Mouse (Mus musculus): ENCODE results near the gene Tex52. TPM values are rescaled to one million over a fixed set of nuclear protein-coding genes. Genes with fewer than 3 reads are reported as not detected.

The Tex52 gene
- polyA plus RNA-seq, 1 experiment from 2014 or later, result 0.30 TPM

GRCm38 (mm10) chr6:128427571-128427970, 52.3 kb downstream of the Tex52 start:
- Histone ChIP-seq H3K27ac (ENCODE audit: low read length) (no peak overlapping the region), H3K4me1 (ENCODE audit: control insufficient read depth, insufficient read depth, low read length) (0 out of 2 replicates have a peak, but pooled peaks cover 3% of the 10 kb centered on the region), H3K36me3 (ENCODE audit: control insufficient read depth, insufficient read depth, low read length) (peaks cover 39% of the 10 kb centered on the region), H3K9ac (replicated peaks; ENCODE audit: low read depth, low read length) (no peak overlapping the region), H3K27me3 (ENCODE audit: control insufficient read depth, insufficient read depth, low read length) (no peaks in the 10 kb centered on the region), H3K4me2 (replicated peaks; ENCODE audit: low read depth, low read length) (no peak overlapping the region), H3K9me3 (ENCODE audit: control insufficient read depth, low read depth, low read length) (no peaks in the 10 kb centered on the region), H3K4me3 (ENCODE audit: low read depth, low read length) (no peak overlapping the region)
- 87% methylated on average over 5 of the region's 5 CpGs for WGBS
- no peak for ATAC-seq (ENCODE audit: insufficient number of reproducible peaks, insufficient read depth, low FRiP score, low read depth)

- 96% methylated on average over 2 of the region's 2 CpGs for WGBS
- no peak for ATAC-seq (ENCODE audit: insufficient number of reproducible peaks, insufficient read depth, low FRiP score, low read depth)
- H3K4me2 ChIP-seq (replicated peaks; ENCODE audit: low read depth, low read length), result no peak overlapping the region
- H3K27ac ChIP-seq (ENCODE audit: low read length), result no peak overlapping the region
- no peaks in the 10 kb centered on the region for H3K27me3 ChIP-seq (ENCODE audit: control insufficient read depth, insufficient read depth, low read length)
- H3K9ac ChIP-seq (replicated peaks; ENCODE audit: low read depth, low read length), result no peak overlapping the region
- peaks cover 56% of the 10 kb centered on the region for H3K36me3 ChIP-seq (ENCODE audit: control insufficient read depth, insufficient read depth, low read length)
- H3K4me1 ChIP-seq (ENCODE audit: control insufficient read depth, insufficient read depth, low read length), result no peaks in the 10 kb centered on the region
- H3K4me3 ChIP-seq (ENCODE audit: low read depth, low read length), result no peak overlapping the region
- no peaks in the 10 kb centered on the region for H3K9me3 ChIP-seq (ENCODE audit: control insufficient read depth, low read depth, low read length)
Observed at GRCm38 (mm10) chr6:128429300-128429699, 54.0 kb downstream of the Tex52 start.

GRCm38 (mm10) chr6:128429826-128430225, 54.6 kb downstream of the Tex52 start:
- Histone ChIP-seq H3K9ac (replicated peaks; ENCODE audit: low read depth, low read length) (no peak overlapping the region), H3K4me3 (ENCODE audit: low read depth, low read length) (no peak overlapping the region), H3K9me3 (ENCODE audit: control insufficient read depth, low read depth, low read length) (no peaks in the 10 kb centered on the region), H3K4me2 (replicated peaks; ENCODE audit: low read depth, low read length) (no peak overlapping the region), H3K27ac (ENCODE audit: low read length) (no peak overlapping the region), H3K4me1 (ENCODE audit: control insufficient read depth, insufficient read depth, low read length) (no peaks in the 10 kb centered on the region), H3K36me3 (ENCODE audit: control insufficient read depth, insufficient read depth, low read length) (peaks cover 61% of the 10 kb centered on the region), H3K27me3 (ENCODE audit: control insufficient read depth, insufficient read depth, low read length) (no peaks in the 10 kb centered on the region)
- no peak for ATAC-seq (ENCODE audit: insufficient number of reproducible peaks, insufficient read depth, low FRiP score, low read depth)
- 83% methylated on average over 6 of the region's 6 CpGs for WGBS

- H3K9me3 ChIP-seq (ENCODE audit: control insufficient read depth, low read depth, low read length), result no peaks in the 10 kb centered on the region
Observed at GRCm38 (mm10) chr6:128432356-128432915, 57.2 kb downstream of the Tex52 start.

GRCm38 (mm10) chr6:128433566-128433965, 58.3 kb downstream of the Tex52 start:
- no peak overlapping the region for H3K9ac ChIP-seq (replicated peaks; ENCODE audit: low read depth, low read length)
- H3K9me3 ChIP-seq (ENCODE audit: control insufficient read depth, low read depth, low read length), result no peaks in the 10 kb centered on the region
- H3K4me2 ChIP-seq (replicated peaks; ENCODE audit: low read depth, low read length), result no peak overlapping the region
- 95% methylated on average over 13 of the region's 13 CpGs for WGBS
- H3K36me3 ChIP-seq (ENCODE audit: control insufficient read depth, insufficient read depth, low read length), result peaks cover 70% of the 10 kb centered on the region
- H3K27ac ChIP-seq (ENCODE audit: low read length), result no peak overlapping the region
- peaks cover 4% of the 10 kb centered on the region; the same call in 1 of the 2 replicates for H3K4me1 ChIP-seq (ENCODE audit: control insufficient read depth, insufficient read depth, low read length)
- ATAC-seq (ENCODE audit: insufficient number of reproducible peaks, insufficient read depth, low FRiP score, low read depth), result no peak
- H3K27me3 ChIP-seq (ENCODE audit: control insufficient read depth, insufficient read depth, low read length), result no peaks in the 10 kb centered on the region
- no peak overlapping the region for H3K4me3 ChIP-seq (ENCODE audit: low read depth, low read length)

More at GRCm38 (mm10) chr6:128432356-128432915, 57.2 kb downstream of the Tex52 start:
- H3K4me2 ChIP-seq (replicated peaks; ENCODE audit: low read depth, low read length), result no peak overlapping the region
- no peak overlapping the region for H3K27ac ChIP-seq (ENCODE audit: low read length)
- peaks cover 4% of the 10 kb centered on the region; the same call in 1 of the 2 replicates for H3K4me1 ChIP-seq (ENCODE audit: control insufficient read depth, insufficient read depth, low read length)
- 90% methylated on average over 13 of the region's 13 CpGs for WGBS
- no peaks in the 10 kb centered on the region for H3K27me3 ChIP-seq (ENCODE audit: control insufficient read depth, insufficient read depth, low read length)
- H3K9ac ChIP-seq (replicated peaks; ENCODE audit: low read depth, low read length), result no peak overlapping the region
- no peak overlapping the region for H3K4me3 ChIP-seq (ENCODE audit: low read depth, low read length)
- peaks cover 72% of the 10 kb centered on the region for H3K36me3 ChIP-seq (ENCODE audit: control insufficient read depth, insufficient read depth, low read length)
- ATAC-seq (ENCODE audit: insufficient number of reproducible peaks, insufficient read depth, low FRiP score, low read depth), result no peak

Other genes with a start within 250 kb of the Tex52 start
- gene Tspan9, start 231.9 kb upstream of the Tex52 start, polyA plus RNA-seq (2014; fragmentation: Nextera tagmentation; extraction: Ambion mirVana), result 124 and 139 TPM in 2 replicates
- gene Tead4, start 74.6 kb upstream of the Tex52 start, polyA plus RNA-seq (2014; fragmentation: Nextera tagmentation; extraction: Ambion mirVana), result 1.4 TPM in 2 replicates
- gene Tulp3, start 19.6 kb upstream of the Tex52 start, polyA plus RNA-seq (2014; fragmentation: Nextera tagmentation; extraction: Ambion mirVana), result 18.5 and 21.7 TPM in 2 replicates
- gene Rhno1, start 12.5 kb upstream of the Tex52 start, polyA plus RNA-seq (2014; fragmentation: Nextera tagmentation; extraction: Ambion mirVana), result 126 and 137 TPM in 2 replicates
- gene Foxm1, start 12.5 kb upstream of the Tex52 start, polyA plus RNA-seq (2014; fragmentation: Nextera tagmentation; extraction: Ambion mirVana), result 34.9 and 38.7 TPM in 2 replicates
- not detected in 2 replicates for gene Gm44596, start within 50 bp of the Tex52 start, polyA plus RNA-seq (2014; fragmentation: Nextera tagmentation; extraction: Ambion mirVana)
- gene Nrip2, start 23.8 kb downstream of the Tex52 start, polyA plus RNA-seq (2014; fragmentation: Nextera tagmentation; extraction: Ambion mirVana), result 5.8 and 7.4 TPM in 2 replicates
- gene Itfg2, start 49.5 kb downstream of the Tex52 start, polyA plus RNA-seq (2014; fragmentation: Nextera tagmentation; extraction: Ambion mirVana), result 33.4 and 39.0 TPM in 2 replicates
- gene Fkbp4, start 63.2 kb downstream of the Tex52 start, polyA plus RNA-seq (2014; fragmentation: Nextera tagmentation; extraction: Ambion mirVana), result 392 and 413 TPM in 2 replicates
- gene Pzp, start 151.3 kb downstream of the Tex52 start, polyA plus RNA-seq (2014; fragmentation: Nextera tagmentation; extraction: Ambion mirVana), result 0.07 and 0.10 TPM in 2 replicates
- gene A2ml1, start 206.2 kb downstream of the Tex52 start, polyA plus RNA-seq (2014; fragmentation: Nextera tagmentation; extraction: Ambion mirVana), result 3.8 and 4.4 TPM in 2 replicates
- gene Klrb1a, start 248.1 kb downstream of the Tex52 start, polyA plus RNA-seq (2014; fragmentation: Nextera tagmentation; extraction: Ambion mirVana), result not detected in 2 replicates